Mouse (Mus musculus) adrenal gland, postnatal 10 days (tissue): Measurements from ENCODE around the gene Bsdc1. TPM values are rescaled to one million over a fixed set of nuclear protein-coding genes. Genes with fewer than 3 reads are reported as not detected.

Experiments used
- DNase-seq: peaks from one replicate; pipeline ENCODE4 v3.0.0; 2021; ENCODE audit warnings: mixed read lengths
- total RNA-seq, 2 experiments: library from RNA; stranded (reverse); gene quantifications; 2 replicates each; pipeline ENCODE4 v1.2.3; 2021

Bsdc1 gene
- total RNA-seq, 2 experiments from 2014 or later: 41.3 to 45.7 TPM

- no peak for DNase-seq
Observed at GRCm38 (mm10) chr4:129479863-129480262, 18.5 kb downstream of the Bsdc1 start.

- DNase-seq: no peak
Observed at GRCm38 (mm10) chr4:129481090-129481489, 19.7 kb downstream of the Bsdc1 start.

- DNase-seq: no peak
Observed at GRCm38 (mm10) chr4:129490972-129491880, 29.8 kb downstream of the Bsdc1 start, which contains the start of the genes Tssk3 and Fam229a. Gene Tssk3, minus strand, starts transcription at chr4:129491022. Gene Fam229a, plus strand, starts transcription at chr4:129491190.

- DNase-seq: no peak
Observed at GRCm38 (mm10) chr4:129494681-129495080, 33.3 kb downstream of the Bsdc1 start.

GRCm38 (mm10) chr4:129495672-129496562 is 34.5 kb downstream of the Bsdc1 start:
- DNase-seq: no peak

- DNase-seq: peak; percentile 51
Observed at GRCm38 (mm10) chr4:129496631-129497030, 35.2 kb downstream of the Bsdc1 start.

- no peak for DNase-seq
Observed at GRCm38 (mm10) chr4:129498941-129499340, 37.6 kb downstream of the Bsdc1 start.

- DNase-seq: no peak
Observed at GRCm38 (mm10) chr4:129500017-129500416, 38.6 kb downstream of the Bsdc1 start.

- peak; percentile 94 for DNase-seq
Observed at GRCm38 (mm10) chr4:129500607-129501566, 39.5 kb downstream of the Bsdc1 start.

GRCm38 (mm10) chr4:129502327-129502888 is 41.0 kb downstream of the Bsdc1 start:
- DNase-seq: no peak

- no peak for DNase-seq
Observed at GRCm38 (mm10) chr4:129502901-129503444, 41.6 kb downstream of the Bsdc1 start.

- DNase-seq: peak; percentile 54
Observed at GRCm38 (mm10) chr4:129505511-129505910, 44.1 kb downstream of the Bsdc1 start.

- DNase-seq: no peak
Observed at GRCm38 (mm10) chr4:129507434-129508236, 46.3 kb downstream of the Bsdc1 start.

GRCm38 (mm10) chr4:129508237-129508515 is 46.8 kb downstream of the Bsdc1 start:
- no peak for DNase-seq

- DNase-seq: no peak
Observed at GRCm38 (mm10) chr4:129508834-129509600, 47.6 kb downstream of the Bsdc1 start.

GRCm38 (mm10) chr4:129509650-129510049 is 48.3 kb downstream of the Bsdc1 start:
- DNase-seq: no peak

GRCm38 (mm10) chr4:129510723-129511412 is 49.5 kb downstream of the Bsdc1 start:
- DNase-seq: no peak

GRCm38 (mm10) chr4:129511413-129512096 is 50.2 kb downstream of the Bsdc1 start:
- no peak for DNase-seq
